Mouse (Mus musculus): ENCODE results near the gene Traf4.
"Not testable (repeated sequence)": the region's sequence is repeated elsewhere in the genome, so short reads cannot be mapped to it uniquely, and the experiment has no call there.

Traf4 gene

GRCm38 (mm10) chr11:78164924-78165760, at the start of gene Traf4:
Traf4 (minus strand) TSS chr11:78165589.
- peak; percentile 75 for DNase-seq (ENCODE audit: low spot score)

GRCm38 (mm10) chr11:78213086-78213817, 47.9 kb upstream of the Traf4 start:
- DNase-seq (ENCODE audit: low spot score): peak; percentile 34

- DNase-seq (ENCODE audit: low spot score): no peak
Measured at GRCm38 (mm10) chr11:78211513-78211912, 46.1 kb upstream of the Traf4 start.

- DNase-seq (ENCODE audit: low spot score): no peak
Measured at GRCm38 (mm10) chr11:78210615-78211014, 45.2 kb upstream of the Traf4 start.

GRCm38 (mm10) chr11:78209886-78210285, 44.5 kb upstream of the Traf4 start:
- DNase-seq (ENCODE audit: low spot score): no peak

- DNase-seq (ENCODE audit: low spot score): no peak
Measured at GRCm38 (mm10) chr11:78207190-78207589, 41.8 kb upstream of the Traf4 start.

GRCm38 (mm10) chr11:78205361-78206206, 40.2 kb upstream of the Traf4 start:
- DNase-seq (ENCODE audit: low spot score): no peak

GRCm38 (mm10) chr11:78204287-78204686, 38.9 kb upstream of the Traf4 start:
- no peak for DNase-seq (ENCODE audit: low spot score)

GRCm38 (mm10) chr11:78202372-78202771, 37.0 kb upstream of the Traf4 start:
- DNase-seq (ENCODE audit: low spot score): no peak

- no peak for DNase-seq (ENCODE audit: low spot score)
Measured at GRCm38 (mm10) chr11:78195101-78195863, 29.9 kb upstream of the Traf4 start.

GRCm38 (mm10) chr11:78194411-78195100, 29.2 kb upstream of the Traf4 start:
- DNase-seq (ENCODE audit: low spot score): peak; percentile 48

GRCm38 (mm10) chr11:78193113-78193512, 27.7 kb upstream of the Traf4 start, which contains the start of gene Proca1:
Proca1 (plus strand) TSS chr11:78193392.
- no peak for DNase-seq (ENCODE audit: low spot score)

GRCm38 (mm10) chr11:78190041-78190440, 24.7 kb upstream of the Traf4 start:
- DNase-seq (ENCODE audit: low spot score): no peak

- DNase-seq (ENCODE audit: low spot score): peak; percentile 31
Measured at GRCm38 (mm10) chr11:78189234-78190040, 24.0 kb upstream of the Traf4 start.

- DNase-seq (ENCODE audit: low spot score): no peak
Measured at GRCm38 (mm10) chr11:78188331-78189233, 23.2 kb upstream of the Traf4 start, which contains the start of gene Rab34. Rab34 (plus strand) TSS chr11:78188430.

- DNase-seq (ENCODE audit: low spot score): not testable (repeated sequence)
Measured at GRCm38 (mm10) chr11:78184702-78185101, 19.3 kb upstream of the Traf4 start.

GRCm38 (mm10) chr11:78183884-78184514, 18.6 kb upstream of the Traf4 start:
- no peak for DNase-seq (ENCODE audit: low spot score)

Data from T-cell, adult 2 months (primary cell).